Comparison of ENCODE assay signal across 26 mouse cellular contexts in genomic region chr1:36235057-36235639, GRCm38 (mm10). TPM values are rescaled to one million over a fixed set of nuclear protein-coding genes. Genes with fewer than 3 reads are reported as not detected.
DNase-seq lines count a peak whose midpoint lies in the region; TF ChIP-seq lines count a peak whose summit lies in the region.
"Had no signal": no experiment of that assay in that cellular context is flagged by ENCODE, and none has a peak within 500 bp of the region (broad histone marks: within the 10 kb centered on the region; RNA-seq: fewer than 3 reads in every experiment).

No protein-coding gene starts in this region.

- peak overlapping the region; percentile 25; the same call in 1 of the 2 replicates for H3K4me3 ChIP-seq in gastrocnemius, adult 2 months
- H3K4me3 ChIP-seq: embryonic facial prominence, embryonic 12.5 days; forebrain, embryonic 10.5 days; forebrain, embryonic 15.5 days; hindbrain, embryonic 12.5 days; limb, embryonic 12.5 days; liver, embryonic 15.5 days had no signal

- DNase-seq in gastrocnemius, adult 2 months = no peak
- no peak for DNase-seq in gastrocnemius, postnatal 4 days (ENCODE audit: low spot score in 2 of 2)
- peak; percentile 26 for DNase-seq in CD4-positive helper T cell, adult 2 months (ENCODE audit: low read depth, low spot score)
- peak; percentile 50 for DNase-seq in NIH3T3 (ENCODE audit: low read depth)
- peak; percentile 55 for DNase-seq in induced T-regulatory cell, adult 2 months (ENCODE audit: low read depth)
- DNase-seq in B cell, adult 2 months = no peak
- DNase-seq in adipocyte (ENCODE audit: low spot score) = no peak
- DNase-seq: cerebellum, adult 9-10 months; cerebellum, postnatal 36 days; embryo, embryonic 11 days; gastrocnemius, postnatal 10 days; heart, postnatal 36 days; kidney, adult 9 months; kidney, postnatal 10 days; lung, embryonic 14.5 days; lung, postnatal 14 days; midbrain, embryonic 14.5 days; spleen, adult 18-20 months; thymus, postnatal 25 days had no signal

- intact Hi-C loops in gastrocnemius, adult 2 months (cut with DNase I) = no loop called here

- TF ChIP-seq CTCF in gastrocnemius, adult 2 months (IDR thresholded peaks at IDR 0.05) = no peak

- peak overlapping the region; percentile 62 for H3K27ac ChIP-seq in gastrocnemius, adult 2 months
- H3K27ac ChIP-seq: embryonic facial prominence, embryonic 12.5 days; forebrain, embryonic 10.5 days; forebrain, embryonic 15.5 days; hindbrain, embryonic 12.5 days; hindbrain, postnatal 0 days; limb, embryonic 12.5 days; liver, embryonic 15.5 days had no signal

RNA-seq across cellular contexts. Expression of gene Uggt1, which starts 9.4 kb away (rescaled TPM):
- total RNA-seq in gastrocnemius, adult 2 months (2021) = 10 to 100 TPM; 27.6 to 29.1 TPM
- 10 to 100 TPM; 38.4 to 40.3 TPM for total RNA-seq in gastrocnemius, postnatal 4 days (2021)

RNA-seq across cellular contexts. Expression of gene Neurl3, which starts 39.3 kb away (rescaled TPM):
- under 1 TPM; 0.41 to 0.59 TPM for total RNA-seq in gastrocnemius, adult 2 months (2021)
- 1 to 10 TPM; 2.8 to 2.9 TPM for total RNA-seq in gastrocnemius, postnatal 4 days (2021)

Comparison
In these comparisons a context has a peak if more than half of its experiments do, and no peak if none do; other contexts are left out.
1. DNase-seq: peak in CD4-positive helper T cell, adult 2 months (single experiment), NIH3T3 (single experiment) and induced T-regulatory cell, adult 2 months (single experiment); none in gastrocnemius, adult 2 months (single experiment), gastrocnemius, postnatal 4 days (0 of 2), B cell, adult 2 months (0 of 2) and adipocyte (single experiment).